Mouse (Mus musculus) frontal cortex, adult 2 months (tissue): ENCODE measurements at regions not wholly inside any gene's neighbourhood (a gene's known extent, or its start where the extent isn't known, plus 50 kb on each side); places are given as distances from the start of the nearest gene placed in this dataset.

Experiments used
- DNase-seq, 2 experiments: peaks; one replicate each; pipeline ENCODE4 v3.0.0; 2022; ENCODE audit warnings: low spot score in 1 of 2; ENCODE audit errors: extremely low spot score in 1 of 2

- DNase-seq, result peak in 1 of 2 experiments; percentile 20
These were observed 2231.6 kb downstream of the Pcdh9 start for GRCm38 (mm10) chr14:91658654-91659421.

DNA sequence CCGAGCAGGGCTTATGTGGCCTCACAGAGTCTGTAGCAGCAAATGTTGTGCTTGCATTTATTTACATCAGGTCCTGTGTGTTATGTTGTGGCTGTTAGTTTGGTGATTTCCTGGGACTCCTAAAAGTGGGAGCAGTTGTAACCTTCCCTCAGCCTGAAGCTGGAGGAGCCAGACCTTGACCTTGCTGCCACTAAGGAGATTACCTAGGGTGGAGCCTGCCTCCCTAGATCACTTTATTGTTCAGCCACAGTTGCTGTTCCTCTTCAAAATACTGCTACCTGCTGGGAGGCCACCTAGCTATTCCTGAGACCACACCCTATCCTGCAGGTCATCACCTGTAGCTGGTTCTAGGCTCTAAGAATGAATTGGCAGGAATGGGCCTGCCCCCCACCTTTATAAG is 2234.5 kb downstream of the Pcdh9 start:
- DNase-seq, result no peak

- no peak for DNase-seq
These were observed 2259.5 kb downstream of the Pcdh9 start for GRCm38 (mm10) chr14:91630976-91631375.

DNA sequence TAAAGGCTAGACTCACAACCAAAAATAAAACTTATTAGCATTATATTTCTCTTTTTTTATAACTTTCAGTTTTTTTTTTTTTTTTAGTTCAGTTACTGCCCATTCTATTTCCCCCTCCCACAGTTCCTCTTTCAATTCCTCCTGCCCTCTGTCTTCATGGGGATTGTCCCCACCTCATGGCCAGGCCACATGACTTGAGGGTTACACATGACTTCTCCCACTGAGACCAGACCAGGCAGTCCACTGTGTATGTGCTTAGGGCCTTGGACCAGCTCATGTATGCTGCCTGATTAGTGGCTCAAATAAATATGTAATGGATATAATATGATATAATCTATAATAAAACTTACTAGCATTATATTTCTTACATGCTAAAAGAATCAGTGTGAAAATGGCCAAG is 2276.1 kb downstream of the Pcdh9 start:
- no peak for DNase-seq

- no peak for DNase-seq
These were observed 2285.9 kb downstream of the Pcdh9 start for GRCm38 (mm10) chr14:91604570-91604969.

DNA sequence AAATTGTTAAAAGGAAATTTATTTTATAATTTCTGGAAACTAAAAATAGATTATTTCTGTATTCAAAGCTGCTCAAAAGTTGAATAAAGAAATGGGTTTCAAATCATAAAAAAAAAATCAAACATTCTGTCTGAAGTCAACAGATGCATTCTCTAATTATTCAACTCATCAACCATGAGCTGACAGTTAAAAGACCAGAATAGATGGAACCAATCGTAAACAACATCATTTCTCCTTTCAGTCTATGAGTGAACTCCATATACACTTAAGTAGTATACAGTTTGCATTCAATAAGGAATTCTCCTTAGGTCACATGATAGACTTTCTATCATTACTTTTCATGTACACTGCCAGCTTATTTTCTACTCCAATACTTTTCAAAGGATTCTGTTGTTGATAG is 2308.0 kb downstream of the Pcdh9 start:
- DNase-seq, result no peak

DNA sequence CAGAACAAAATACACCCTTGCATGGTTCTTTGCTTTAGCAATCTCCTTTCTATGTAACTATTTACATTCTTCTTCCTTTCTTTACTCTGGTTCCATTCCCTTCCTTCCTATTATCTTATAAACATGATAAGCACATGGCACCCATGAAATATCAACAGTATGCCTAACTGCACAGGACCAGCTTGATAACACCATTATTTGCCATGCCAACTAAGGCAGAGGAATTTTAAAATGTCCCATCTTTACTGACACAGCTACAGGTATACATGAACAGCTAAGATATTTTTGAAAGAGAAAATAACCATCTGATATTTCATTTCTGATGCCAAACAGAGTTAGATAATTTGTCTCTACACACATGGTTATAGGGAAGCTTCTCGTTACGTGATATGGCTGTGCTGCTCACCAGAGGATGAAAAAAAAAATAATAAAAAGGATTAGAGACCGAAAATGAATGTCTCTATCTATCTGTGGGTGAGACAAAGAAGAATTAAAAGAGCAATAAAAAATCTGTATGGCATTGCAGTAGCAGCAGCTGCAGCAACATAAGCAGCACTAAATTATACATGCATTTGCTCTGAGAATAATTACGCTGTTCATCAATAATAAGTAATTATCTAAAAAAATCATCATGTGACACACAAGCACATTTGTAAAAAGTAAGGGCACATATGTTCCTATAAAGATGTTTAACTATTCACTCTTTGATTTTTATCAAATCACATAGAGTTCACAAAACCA is 2308.6 kb downstream of the Pcdh9 start:
- DNase-seq, result no peak

DNA sequence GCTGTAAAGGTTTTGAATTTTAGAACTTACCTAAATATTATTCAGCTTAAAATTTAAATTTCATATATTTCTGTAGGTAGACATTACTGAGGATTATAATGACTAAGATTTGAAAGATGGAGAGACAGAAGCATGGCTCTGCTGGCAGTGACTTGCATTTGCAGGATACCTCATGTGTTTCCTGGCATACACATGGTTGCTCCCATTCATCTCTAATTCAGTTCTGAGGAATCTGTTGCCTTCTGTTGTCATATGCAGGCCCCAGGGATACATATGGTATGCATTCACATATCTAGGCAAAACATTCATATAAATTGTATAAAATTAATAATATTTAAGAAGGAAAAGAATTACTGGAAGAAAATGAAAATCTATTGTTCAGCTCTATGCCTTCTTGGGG is 2321.4 kb downstream of the Pcdh9 start:
- no peak for DNase-seq

GRCm38 (mm10) chr14:91539181-91539580 is 2351.3 kb downstream of the Pcdh9 start:
- DNase-seq, result no peak

DNA sequence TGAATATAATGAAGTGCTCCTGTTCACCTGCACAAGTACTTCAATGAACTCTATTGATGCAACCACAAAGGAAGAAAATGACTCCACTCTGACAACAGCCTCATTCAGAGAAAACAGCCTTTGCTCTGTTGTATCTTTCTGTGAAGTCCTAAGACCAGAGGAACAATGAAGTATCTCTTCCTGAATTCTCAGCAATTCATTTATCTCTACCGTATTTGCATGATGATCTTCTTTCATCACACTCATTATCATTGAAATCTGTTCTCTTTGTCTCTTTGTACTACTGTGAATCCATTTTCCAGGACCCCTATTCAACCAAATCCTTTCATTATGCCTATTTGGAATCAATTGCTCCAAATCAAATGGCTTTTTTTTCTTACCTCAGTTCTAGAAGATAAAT is 2355.5 kb downstream of the Pcdh9 start:
- no peak for DNase-seq

GRCm38 (mm10) chr14:91498449-91498848 is 2392.0 kb downstream of the Pcdh9 start:
- DNase-seq, result peak in 1 of 2 experiments; percentile 3

GRCm38 (mm10) chr14:91478358-91478870 is 2412.1 kb downstream of the Pcdh9 start:
- DNase-seq, result no peak

- DNase-seq, result peak in 1 of 2 experiments; percentile 1
These were observed 2426.6 kb downstream of the Pcdh9 start for GRCm38 (mm10) chr14:91463910-91464309.

- no peak for DNase-seq
These were observed 2427.8 kb downstream of the Pcdh9 start for GRCm38 (mm10) chr14:91462671-91463070.

DNA sequence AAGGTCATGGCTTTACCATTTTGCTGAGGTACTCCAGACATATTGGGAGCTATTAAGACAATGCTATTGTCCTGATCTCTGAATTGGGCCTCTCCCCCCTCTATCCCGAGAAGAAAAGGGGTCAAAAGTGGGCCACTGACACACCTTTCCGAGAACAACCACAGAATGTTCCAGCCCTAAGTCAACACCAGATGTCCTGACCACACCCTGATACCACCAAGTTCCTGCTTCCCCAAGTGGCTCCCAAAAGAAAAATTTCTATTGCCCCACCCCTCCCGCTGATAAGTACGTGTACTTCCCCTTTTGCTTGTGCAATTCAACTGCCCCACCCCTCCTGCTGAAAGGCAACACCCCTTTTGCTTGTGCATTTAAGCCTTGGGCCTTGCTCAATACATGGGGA is 2431.7 kb downstream of the Pcdh9 start:
- no peak for DNase-seq
